Mouse (Mus musculus) thymus, adult 18-20 months (tissue): ENCODE data around the gene Pced1b.

Source experiments
- DNase-seq, 2 experiments: peaks; one replicate each; pipeline ENCODE4 v3.0.0; 2022; ENCODE audit warnings: mixed read lengths in 2 of 2

Gene Pced1b

DNA sequence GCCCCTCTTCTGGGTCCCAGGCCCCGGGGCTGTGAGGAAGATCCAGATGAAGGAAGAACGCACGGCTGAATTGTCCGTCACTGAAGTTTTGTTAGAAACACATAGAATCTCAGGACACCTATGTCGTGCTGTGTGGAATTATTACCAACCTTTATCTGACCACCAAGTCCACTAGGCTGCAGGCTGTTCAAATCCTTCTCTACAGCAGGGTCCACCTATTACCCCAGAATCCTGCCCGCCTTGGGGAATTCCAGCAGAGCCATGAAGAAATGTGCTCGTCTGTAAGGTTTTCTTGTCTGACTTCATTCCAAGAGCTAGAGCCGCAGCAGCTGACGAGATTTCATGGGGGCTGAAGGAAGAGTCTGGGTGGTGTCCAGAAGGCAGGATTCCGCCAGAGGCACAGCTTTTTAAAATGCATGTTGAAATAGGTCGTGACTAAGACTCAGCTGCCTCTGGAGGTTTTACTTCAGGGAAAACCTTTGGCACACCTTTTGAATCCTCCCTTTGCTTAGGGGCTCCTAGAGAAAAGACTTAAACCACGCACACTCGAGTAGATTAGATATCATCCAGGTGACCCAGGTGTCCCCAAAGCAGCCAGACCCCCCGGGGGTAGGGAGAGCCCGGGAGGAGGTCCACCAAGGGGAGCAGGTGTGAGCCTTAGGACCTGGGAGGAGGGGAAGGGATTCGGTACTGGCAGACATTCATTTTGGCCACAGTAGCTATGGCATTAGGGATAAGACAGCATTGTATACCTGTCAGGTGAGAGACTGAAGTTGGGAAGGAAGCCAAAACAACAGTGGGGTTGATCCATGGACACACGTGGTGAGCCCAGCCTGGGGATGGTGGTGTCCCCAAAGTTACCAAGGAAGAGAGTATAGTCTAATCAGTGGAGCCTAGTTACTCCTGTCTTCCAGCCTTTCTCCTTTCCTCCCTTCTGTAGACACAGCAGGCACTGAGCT, 160.9 kb downstream of the Pced1b start:
- DNase-seq: no peak

DNA sequence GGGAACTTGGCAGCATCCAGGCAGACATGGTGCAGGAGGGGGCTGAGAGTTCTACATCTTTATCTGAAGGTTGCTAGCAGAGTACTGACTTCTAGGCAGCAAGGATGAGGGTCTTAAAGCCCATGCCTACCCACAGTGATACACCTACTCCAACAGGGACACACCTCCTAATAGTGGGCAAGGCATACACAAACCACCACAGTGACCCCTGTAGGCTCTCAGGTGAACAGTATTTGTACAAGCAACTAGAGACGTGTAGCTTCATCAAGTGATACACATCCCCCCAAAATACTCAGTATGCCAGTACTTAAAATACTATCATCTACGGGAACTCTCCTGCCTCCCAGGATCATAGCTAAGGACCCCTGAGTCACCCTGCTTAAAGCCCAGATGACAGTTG, 164.2 kb downstream of the Pced1b start:
- DNase-seq: no peak

DNA sequence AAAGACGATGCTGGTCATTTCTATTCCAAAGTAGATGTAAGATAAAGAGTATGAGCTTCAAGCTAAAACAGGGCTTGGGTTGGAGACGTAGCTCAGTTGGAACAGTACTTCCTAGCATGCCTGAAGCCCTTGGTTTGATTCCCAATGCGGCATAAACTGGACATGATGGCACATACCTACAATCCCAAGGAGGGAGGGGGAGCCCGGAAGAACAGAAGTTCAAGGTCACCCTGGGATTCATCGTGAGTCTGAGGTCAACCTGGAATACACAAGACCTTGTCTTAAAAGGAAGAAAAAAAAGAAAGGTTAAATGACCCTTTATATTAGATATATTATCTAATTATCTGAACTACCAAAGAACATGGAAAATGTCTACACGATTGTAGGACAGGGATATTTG, 164.8 kb downstream of the Pced1b start:
- DNase-seq: no peak

DNA sequence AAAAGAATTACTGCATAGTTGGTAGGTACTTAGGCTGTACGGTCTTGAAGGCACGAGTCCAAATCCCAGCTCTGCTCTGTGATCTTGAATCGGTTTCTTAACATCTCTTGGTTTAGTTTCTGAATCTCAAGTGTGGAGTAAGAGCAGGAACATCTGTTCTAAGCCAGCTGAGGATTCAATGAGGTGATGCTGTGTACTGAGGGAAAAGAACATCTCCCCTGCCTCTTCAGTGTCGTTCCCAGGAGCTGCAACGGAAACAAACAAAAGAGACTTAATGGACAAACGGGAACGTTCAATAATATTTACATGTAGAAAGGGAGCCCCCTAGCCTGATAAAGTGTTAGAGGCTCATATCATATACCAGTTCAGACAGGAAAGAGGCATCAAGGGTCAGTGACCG, 165.4 kb downstream of the Pced1b start:
- no peak for DNase-seq

DNA sequence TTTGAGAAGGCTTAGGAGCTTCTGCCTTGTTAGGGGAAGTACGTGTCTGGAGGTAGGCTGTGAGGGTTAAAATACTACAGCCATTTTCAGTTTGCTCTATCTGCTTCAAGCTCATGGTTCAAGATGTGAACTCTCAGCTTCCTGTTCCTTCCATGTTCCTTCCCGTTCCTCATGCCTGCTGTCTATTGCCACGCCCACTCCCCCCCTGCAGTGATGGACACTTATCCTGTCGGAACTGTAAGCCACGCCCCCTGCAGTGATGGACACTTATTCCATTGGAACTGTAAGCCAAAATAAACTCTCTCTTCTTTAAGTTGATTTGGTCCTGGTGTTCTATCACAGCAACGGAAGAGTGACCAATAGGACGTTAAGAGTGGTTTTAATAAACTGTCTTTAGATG, 166.0 kb downstream of the Pced1b start:
- DNase-seq: no peak

DNA sequence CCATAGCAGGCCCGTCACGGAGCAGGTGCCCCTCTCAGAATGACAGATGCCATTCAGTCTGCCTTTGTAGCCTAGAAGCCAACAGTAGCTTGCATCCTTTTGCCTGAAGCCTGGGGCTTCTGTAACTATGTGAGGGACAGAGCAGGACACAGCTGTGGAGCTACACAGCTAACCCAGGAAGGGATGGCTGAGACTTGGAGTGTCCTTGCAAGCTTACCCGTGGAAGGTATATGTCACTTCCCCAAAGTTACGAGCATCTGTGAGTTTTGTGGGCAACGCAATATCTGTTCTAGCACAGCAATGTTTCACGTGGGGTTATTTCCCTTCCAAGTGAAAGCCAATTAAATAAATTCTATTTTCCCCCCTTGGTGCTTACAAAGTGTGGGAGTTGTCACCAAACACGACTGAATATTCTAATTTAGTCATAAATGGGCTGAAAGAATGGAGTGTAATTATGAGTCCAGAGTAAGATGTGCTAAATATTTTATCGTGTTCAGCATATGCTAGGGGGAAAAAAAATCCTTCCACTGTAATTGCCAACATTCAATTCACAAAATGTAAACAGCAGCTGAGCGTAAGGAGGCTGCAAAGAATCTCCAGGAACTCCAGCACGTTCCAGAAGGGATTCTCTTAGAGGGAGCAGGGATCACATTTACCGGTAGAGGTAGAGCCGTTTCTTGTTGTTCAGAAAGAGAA, 168.0 kb downstream of the Pced1b start:
- no peak for DNase-seq

DNA sequence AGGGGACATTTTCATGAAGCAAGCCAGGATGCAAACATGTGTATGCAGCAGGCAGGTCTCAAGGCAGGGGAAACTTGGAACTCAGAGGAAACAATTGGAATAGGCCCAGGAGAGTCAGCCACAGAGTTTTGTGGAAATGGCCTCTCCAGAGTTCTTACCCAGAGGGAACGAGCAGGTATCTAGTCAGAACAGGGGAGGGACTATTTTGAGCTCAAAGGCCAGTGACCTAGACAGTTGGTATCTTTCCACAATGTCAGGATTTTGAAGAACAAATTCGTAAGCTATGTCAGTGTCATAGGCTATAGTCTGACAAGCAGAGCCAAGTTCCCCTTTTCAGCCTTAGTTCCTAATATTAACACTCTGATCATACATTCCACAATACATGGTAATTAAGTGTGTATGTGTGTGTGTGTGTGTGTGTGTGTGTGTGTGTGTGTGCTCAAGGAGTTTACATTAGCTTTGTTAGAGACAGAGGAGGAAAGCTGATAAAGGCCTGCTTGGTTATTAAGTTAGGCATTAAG, 168.6 kb downstream of the Pced1b start:
- DNase-seq: no peak

DNA sequence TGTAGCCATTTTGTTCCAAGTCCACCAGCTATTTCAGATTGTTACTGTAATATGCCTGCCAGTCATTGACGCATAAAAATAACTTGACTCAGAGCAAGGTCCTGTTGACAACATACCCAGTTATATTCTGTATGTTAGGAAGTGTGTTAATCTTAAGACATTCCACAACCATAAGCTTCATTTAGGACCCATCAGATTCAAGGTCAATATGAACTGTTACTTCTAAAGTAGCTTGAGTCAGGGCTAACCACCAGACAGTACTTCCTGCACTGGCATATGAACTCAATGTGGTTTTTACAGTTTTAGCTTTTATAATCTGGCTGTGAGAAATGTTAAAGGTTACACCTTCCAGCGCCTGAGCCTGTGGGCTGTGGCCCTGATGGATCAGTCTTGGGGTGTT, 173.4 kb downstream of the Pced1b start:
- no peak for DNase-seq

DNA sequence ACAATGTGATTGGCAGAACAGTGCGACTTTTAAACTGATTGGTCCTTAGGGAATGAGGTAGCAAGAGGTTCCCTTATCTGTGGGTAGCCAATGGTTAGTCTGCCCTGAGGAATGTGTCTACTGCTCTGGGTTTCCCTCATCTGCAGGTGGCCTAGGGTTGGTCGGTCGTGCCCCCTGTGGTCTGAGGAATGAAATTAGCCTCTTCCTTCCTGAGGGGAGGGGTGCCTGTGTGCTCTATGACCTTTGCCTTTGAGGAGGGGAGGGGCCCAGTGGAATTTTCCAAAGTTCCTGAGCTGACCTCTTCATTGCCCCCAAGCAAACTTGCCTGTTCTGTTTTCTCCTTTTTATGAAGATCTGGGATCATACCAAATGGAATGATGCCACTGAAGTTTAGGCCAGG, 174.6 kb downstream of the Pced1b start:
- DNase-seq: no peak

DNA sequence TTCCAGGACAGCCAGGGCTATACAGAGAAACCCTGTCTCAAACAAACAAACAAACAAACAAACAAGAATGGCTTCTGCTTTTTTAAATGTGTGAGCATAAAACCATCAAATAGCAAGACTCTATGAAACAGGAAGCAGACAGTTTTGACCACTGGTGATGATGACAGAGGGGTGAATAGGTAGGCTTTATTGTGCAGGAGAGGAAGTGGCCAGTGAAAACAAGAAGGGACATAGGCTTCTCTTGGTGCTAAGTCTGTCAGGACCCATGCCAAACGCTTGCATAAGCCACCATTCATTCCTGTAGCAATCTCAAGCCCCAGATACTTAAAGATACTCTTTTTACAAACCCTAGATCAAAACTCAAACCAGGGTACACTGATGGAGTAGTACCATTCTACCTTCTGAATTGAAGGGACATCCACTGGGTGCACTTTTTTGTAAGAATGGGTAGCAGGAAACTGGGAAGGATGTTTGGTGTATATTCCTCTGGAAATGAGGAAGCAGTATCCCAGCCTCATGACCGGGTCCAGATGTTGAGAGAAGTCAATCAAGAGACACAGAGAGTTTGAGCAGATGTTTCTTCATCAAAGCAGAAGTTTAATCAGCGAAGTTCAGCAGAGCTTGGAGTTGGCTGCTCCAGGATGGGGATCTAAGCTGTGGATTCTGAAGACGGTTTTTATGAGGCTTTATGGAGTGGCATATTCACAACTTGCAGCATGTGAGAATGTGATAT, 175.5 kb downstream of the Pced1b start:
- DNase-seq: no peak

DNA sequence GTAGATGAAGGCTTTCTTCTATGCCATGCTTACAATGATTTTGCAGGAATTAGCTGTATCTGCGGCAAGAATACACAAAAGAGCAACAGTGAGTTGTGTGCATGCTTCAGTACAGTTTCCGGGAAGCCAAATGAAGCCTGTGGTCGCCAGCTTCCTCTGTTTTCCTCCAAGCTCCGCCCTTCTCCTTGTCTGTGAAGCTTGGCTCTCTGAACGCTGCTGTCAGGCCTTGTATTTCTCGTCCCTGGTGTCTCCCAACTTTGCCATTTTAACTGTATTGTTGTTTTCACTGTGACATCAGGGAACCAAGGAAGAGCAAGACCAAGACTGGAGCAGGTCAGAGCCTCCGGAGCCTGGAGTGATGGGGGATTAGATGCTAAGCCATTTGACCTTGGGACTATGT, 177.5 kb downstream of the Pced1b start:
- DNase-seq: peak; percentile 32 to 67

DNA sequence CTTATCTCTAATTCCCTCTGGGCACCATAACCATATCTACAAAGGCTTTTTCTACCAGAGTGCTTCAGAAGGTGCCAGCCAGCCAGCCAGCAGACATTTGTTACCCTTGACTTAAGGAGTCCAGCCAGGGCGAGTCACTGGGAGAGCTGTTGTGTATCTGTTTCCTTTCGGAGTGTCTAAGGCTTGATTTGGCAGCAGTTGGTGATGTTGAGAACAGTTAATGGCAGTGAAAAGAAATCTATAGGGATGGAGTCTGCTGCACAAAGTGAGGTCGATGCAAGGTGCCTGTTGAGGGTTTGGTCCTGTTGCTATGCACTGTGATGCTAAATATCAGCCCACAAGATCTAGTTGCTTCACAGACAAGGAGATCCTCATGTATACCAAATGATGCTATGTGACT, 178.1 kb downstream of the Pced1b start:
- DNase-seq: no peak

DNA sequence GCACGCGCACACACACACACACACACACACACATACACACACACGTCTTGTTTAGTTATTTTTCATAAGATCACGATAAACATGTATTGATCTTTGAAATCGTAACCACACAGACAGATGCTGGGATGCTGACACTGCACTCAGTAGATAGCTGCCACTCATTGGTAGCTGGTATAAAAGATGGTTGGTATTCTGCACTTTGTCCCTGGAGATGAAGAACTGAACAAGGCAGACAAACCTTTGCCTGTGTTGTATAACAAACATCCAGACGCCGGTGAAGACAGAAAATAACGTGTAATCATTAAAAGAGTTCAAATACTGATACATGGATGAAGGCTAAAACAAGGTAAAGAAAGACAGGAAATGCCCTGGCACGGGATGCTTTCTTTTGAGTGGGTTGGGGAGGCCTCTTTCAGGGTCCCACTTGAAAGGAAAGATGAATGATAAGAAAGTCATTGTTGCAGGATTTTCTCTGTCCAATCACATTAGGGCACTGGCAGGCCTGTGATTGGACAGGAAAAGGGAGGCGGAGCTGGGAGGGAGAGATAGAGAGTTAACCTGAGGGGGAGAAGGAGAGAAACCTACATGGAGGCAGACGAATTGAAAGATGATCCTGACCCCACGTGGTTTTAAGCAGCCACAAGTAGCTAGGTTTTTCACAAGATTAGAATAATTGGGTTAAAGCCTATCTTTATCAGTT, 182.4 kb downstream of the Pced1b start:
- DNase-seq: no peak

DNA sequence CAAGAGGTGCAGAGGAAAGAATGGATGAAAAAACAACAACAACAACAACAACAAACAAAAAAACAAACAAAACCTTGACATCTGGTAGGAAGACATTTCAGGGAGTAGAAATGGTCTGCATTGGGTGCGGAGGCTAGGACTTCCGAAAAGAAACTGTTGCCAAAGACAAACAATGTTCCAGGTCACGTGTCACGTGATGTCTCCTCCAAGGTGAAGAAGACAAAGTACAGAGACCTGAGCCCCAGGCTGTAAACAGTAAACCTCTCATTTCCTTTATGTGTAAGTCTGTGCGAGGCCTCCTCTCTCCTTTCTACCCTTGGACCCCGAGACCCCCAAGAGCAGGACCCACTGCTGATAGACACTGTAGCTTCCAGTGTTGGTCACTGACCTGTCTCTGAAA, 184.6 kb downstream of the Pced1b start:
- DNase-seq: no peak

DNA sequence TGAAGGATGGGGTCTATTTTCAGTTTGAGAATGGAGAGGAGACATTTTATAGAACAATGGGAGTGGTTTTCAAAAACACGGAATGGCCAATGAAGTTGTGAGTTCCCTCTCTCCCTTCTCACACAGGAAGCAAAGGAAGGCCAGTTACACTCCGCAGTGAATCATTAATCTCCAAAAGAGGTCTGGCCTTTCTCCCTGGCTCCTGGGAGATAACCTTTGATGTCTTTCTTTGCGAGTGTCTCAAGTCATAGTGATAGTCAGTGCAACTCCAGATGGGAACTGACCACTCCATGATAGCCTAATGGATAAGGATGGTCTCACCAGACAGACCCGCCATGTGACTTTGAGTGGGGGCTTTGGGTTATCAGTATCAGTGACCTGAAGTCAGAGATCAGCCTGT, 185.3 kb downstream of the Pced1b start:
- DNase-seq: no peak
